Mouse (Mus musculus) thymus, adult 2 months (tissue): ENCODE results near the gene Zc3h15. TPM values are rescaled to one million over a fixed set of nuclear protein-coding genes. Genes with fewer than 3 reads are reported as not detected.

Experiments used
- DNase-seq: peaks from one replicate; pipeline ENCODE4 v3.0.0; 2021
- H3K27ac ChIP-seq: fragments of 200-500 bp; 2 replicates; pipeline ENCODE4 v1.5.1; 2012; ENCODE audit warnings: low read length, control low read depth; ENCODE audit not compliant: control insufficient read depth, insufficient read depth
- H3K27me3 ChIP-seq: fragments of 200-500 bp; 2 replicates; pipeline ENCODE4 v1.6.1; 2012; ENCODE audit warnings: mild to moderate bottlenecking, low read length, moderate library complexity, mixed read lengths; ENCODE audit not compliant: control insufficient read depth, insufficient read depth
- H3K36me3 ChIP-seq: fragments of 200-500 bp; 2 replicates; pipeline ENCODE4 v1.6.1; 2012; ENCODE audit warnings: mild to moderate bottlenecking, low read length, moderate library complexity; ENCODE audit not compliant: control insufficient read depth, insufficient read depth
- H3K4me1 ChIP-seq: fragments of 200-500 bp; replicated peaks from 2 replicates; pipeline ENCODE4 v1.6.1; 2012; ENCODE audit warnings: low read length; ENCODE audit not compliant: control insufficient read depth, insufficient read depth
- H3K4me3 ChIP-seq: fragments of 200-500 bp; 2 replicates; pipeline ENCODE4 v1.5.1; 2012; ENCODE audit warnings: mild to moderate bottlenecking, low read length, control low read depth, moderate library complexity; ENCODE audit not compliant: control insufficient read depth, insufficient read depth
- CTCF ChIP-seq: fragments of 200-500 bp; IDR thresholded peaks from 2 replicates; pipeline ENCODE4 v1.5.1; 2012; ENCODE audit warnings: mild to moderate bottlenecking, control low read depth, low read length, moderate library complexity, borderline replicate concordance; ENCODE audit not compliant: control insufficient read depth, poor library complexity, insufficient read depth; ENCODE audit errors: extremely low read depth
- POLR2A ChIP-seq: fragments of 200-500 bp; IDR thresholded peaks from 2 replicates; pipeline ENCODE4 v1.6.1; 2012; ENCODE audit warnings: mild to moderate bottlenecking, low read length, control low read depth, moderate library complexity; ENCODE audit not compliant: control insufficient read depth, poor library complexity, insufficient read depth; ENCODE audit errors: extremely low read depth
- WGBS: fragments of 180-500 bp; shearing (Covaris S2); methylation state at CpG from one replicate; pipeline ENCODE4 v1.1.7; 2018; 5-methylcytosine and 5-hydroxymethylcytosine counted together
- polyA plus RNA-seq: library from polyadenylated mRNA; depleted of rRNA; stranded (reverse); fragments of >200 nt; gene quantifications from 2 replicates; pipeline ENCODE4 v1.2.3, GENCODE M21; 2012; rRNA removed

Gene Zc3h15
- polyA plus RNA-seq = 16.2 and 19.8 TPM in 2 replicates

DNA sequence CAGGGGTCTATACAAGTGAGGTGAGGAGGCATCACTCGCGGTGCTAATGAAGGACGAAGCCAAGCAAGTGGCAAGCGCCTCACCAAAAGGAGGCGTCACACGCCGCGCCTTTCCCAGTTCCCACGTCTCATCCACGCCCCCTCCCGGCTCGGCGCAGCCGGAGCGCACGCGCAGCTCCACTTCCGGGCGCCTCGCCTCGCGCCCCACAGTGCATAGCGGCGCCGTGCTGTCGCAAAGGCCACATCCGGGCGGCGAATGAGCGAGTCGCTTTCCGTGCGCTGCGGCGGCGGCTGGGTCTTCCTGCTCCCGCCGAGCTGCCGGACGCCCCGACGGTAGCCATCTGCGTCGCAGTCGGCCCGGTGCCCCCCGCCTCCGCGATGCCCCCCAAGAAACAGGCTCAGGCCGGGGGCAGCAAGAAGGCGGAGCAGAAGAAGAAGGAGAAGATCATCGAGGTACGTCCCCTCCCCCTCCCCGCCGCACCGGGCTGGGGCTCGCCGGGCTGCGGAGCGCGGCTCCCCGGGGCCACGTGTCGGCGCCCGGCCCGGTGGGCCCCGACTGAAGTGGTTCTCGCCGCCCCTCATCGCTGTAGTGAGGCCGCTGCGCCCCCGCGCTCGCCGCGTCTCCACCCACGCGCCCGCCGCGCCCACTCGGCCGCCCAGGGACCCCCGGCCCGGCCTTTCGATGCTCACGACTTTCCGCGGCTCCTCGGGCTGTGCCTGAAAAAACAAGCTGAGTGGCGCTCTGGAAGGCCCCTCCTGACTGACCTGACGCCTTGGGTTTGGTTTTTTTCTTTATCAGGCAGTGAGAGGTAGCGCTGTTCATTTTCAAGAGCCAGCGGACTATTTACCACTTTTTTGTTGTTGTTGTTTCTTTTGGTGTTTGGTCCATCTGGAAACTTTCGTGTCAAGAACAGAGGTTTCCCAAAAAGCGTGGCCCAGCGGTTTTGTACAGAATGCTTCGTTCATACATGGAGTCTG is at the start of gene Zc3h15:
Zc3h15 (plus strand) TSS at position 160 of the 977 bp plus-strand sequence.
- H3K4me1 ChIP-seq = no peaks in the 10 kb centered on the region
- H3K27ac ChIP-seq = no peak within 1 kb of the TSS
- H3K27me3 ChIP-seq = no peaks in the 10 kb centered on the region
- TF ChIP-seq POLR2A = peak; percentile 70
- TF ChIP-seq CTCF = peak; percentile 79; the same call in 1 of the 2 replicates
- peak; percentile 92 for DNase-seq
- H3K4me3 ChIP-seq = peak within 1 kb of the TSS; percentile 66
- H3K36me3 ChIP-seq = no peaks in the 10 kb centered on the region
- under 1% methylated on average over 99 of the region's 100 CpGs for whole genome bisulfite sequencing

GRCm38 (mm10) chr2:83620558-83621367 is 23.5 kb upstream of the Zc3h15 start:
- Histone ChIP-seq H3K27ac (no peak overlapping the region), H3K4me3 (no peak overlapping the region), H3K4me1 (no peaks in the 10 kb centered on the region), H3K36me3 (no peaks in the 10 kb centered on the region), H3K27me3 (no peaks in the 10 kb centered on the region)
- no peak for DNase-seq
- no peak for TF ChIP-seq CTCF
- TF ChIP-seq POLR2A = no peak
- 93% methylated on average over 11 of the region's 11 CpGs for WGBS

GRCm38 (mm10) chr2:83621511-83621910 is 22.7 kb upstream of the Zc3h15 start:
- no peaks in the 10 kb centered on the region for H3K27me3 ChIP-seq
- H3K4me3 ChIP-seq = no peak overlapping the region
- TF ChIP-seq POLR2A (no peak), CTCF (no peak)
- no peaks in the 10 kb centered on the region for H3K36me3 ChIP-seq
- DNase-seq = no peak
- no peaks in the 10 kb centered on the region for H3K4me1 ChIP-seq
- no peak overlapping the region for H3K27ac ChIP-seq
- WGBS = 93% methylated on average over 4 of the region's 4 CpGs

DNA sequence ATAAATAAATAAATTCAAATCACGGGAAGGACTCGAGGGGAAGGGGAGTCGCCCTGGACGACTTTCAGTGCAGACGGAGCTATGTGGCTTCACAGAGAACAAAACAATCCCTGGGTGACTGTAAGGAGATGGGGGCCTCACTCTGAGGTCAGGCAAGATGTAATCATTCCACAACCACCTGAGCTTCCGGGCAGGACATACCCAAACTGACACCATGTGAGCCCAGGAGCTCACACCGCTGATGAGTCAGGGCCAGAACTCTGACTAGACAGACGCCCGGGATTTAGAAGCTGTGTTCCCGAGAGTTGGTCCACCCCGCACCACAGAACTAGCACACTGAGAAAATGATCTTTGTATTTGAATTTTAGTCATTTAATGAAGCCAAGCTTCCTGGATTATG is 21.4 kb upstream of the Zc3h15 start:
- Histone ChIP-seq H3K4me1 (no peaks in the 10 kb centered on the region), H3K36me3 (no peaks in the 10 kb centered on the region), H3K4me3 (no peak overlapping the region), H3K27me3 (no peaks in the 10 kb centered on the region), H3K27ac (no peak overlapping the region)
- TF ChIP-seq POLR2A (no peak), CTCF (no peak)
- WGBS = 59% methylated on average over 11 of the region's 11 CpGs
- DNase-seq = no peak

DNA sequence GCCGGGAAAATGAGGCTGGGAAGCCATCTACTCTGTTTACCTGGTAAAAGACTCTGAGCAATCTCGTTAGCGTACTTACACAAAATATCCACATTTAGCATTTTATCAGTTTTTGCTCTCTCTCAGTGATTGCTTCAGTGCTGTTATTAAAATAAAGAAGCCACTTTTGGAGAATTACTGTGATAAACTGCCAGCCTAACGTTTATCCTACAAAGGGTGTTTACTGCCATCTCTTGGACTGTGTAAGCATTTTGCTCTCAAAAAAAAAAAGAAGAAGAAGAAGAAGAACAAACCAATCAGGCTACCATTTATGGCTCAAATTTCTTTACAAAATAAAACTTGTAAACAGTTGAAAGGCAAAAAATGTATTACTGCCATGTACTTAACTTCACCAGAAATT is 20.2 kb upstream of the Zc3h15 start:
- no peaks in the 10 kb centered on the region for H3K36me3 ChIP-seq
- H3K4me1 ChIP-seq = no peaks in the 10 kb centered on the region
- WGBS = 72% methylated on average over 4 of the region's 4 CpGs
- no peak for DNase-seq
- no peak for TF ChIP-seq CTCF
- no peak for TF ChIP-seq POLR2A
- no peak overlapping the region for H3K27ac ChIP-seq
- H3K27me3 ChIP-seq = no peaks in the 10 kb centered on the region
- no peak overlapping the region for H3K4me3 ChIP-seq

DNA sequence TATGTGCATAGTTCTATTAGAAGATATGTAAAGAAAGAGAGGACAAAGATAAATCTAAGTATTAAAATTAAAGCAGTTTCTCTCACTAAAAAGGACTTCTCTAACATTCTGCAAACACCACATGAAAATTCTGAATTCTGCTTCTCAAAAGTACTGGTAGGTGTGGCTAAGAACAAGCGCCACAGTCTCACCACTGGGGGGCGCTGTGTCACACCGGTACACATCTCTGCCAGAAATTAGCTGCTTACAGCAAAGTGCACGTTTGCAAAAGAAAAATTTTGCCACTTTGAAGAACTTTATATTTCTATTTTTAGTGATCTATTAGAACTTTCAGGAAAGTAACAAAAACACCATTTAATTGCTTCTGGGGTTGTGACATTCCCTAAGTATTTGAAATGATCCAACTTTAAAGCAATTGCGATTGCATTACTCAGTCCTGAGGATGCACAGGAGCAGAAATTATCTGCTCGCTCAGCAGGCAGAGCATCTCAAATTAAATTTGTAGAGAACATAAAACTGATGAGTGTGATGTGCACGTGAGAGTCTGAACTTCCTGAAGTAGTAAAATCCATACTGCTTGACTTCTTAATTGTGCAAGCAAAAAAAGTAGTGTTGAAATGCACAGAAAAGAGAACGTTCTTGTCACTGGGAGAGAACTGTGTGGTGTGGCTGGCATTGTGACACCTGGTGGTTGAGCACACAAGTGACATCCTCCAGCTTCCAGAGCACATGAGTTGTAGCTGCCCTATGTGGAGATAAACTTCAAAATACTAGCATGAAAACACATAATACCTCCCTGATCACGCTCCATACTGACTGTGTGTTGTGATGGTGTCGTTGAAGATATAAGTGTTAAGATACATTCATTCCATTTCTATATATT is 18.8 kb upstream of the Zc3h15 start:
- WGBS = 28% methylated on average over 10 of the region's 10 CpGs

More for the DNA sequence above, 18.8 kb upstream of the Zc3h15 start:
- Histone ChIP-seq H3K4me3 (no peak overlapping the region), H3K4me1 (no peaks in the 10 kb centered on the region), H3K36me3 (no peaks in the 10 kb centered on the region), H3K27ac (no peak overlapping the region), H3K27me3 (no peaks in the 10 kb centered on the region)
- DNase-seq = peak; percentile 72
- TF ChIP-seq CTCF (no peak), POLR2A (no peak)
